Mouse (Mus musculus) embryonic fibroblast, embryonic 13.5 days (primary cell): Measurements from ENCODE around the gene Col27a1. TPM values are rescaled to one million over a fixed set of nuclear protein-coding genes. Genes with fewer than 3 reads are reported as not detected.
A peak's percentile ranks its signal among the peaks of the same experiment; 100 is the strongest.

ENCODE experiments used
- H3K27ac ChIP-seq: 2 replicates; pipeline ENCODE4 v1.5.1; 2012; ENCODE audit warnings: low read length, control low read depth, inconsistent platforms; ENCODE audit not compliant: insufficient read depth
- H3K4me1 ChIP-seq: 2 replicates; pipeline ENCODE4 v1.6.1; 2011; ENCODE audit warnings: low read length; ENCODE audit not compliant: control insufficient read depth, insufficient read depth
- H3K4me3 ChIP-seq: 2 replicates; pipeline ENCODE4 v1.5.1; 2011; ENCODE audit warnings: mild to moderate bottlenecking, control low read depth, low read length; ENCODE audit not compliant: insufficient read depth
- CTCF ChIP-seq: IDR thresholded peaks from 2 replicates; pipeline ENCODE4 v1.5.1; 2011; ENCODE audit warnings: mild to moderate bottlenecking, control low read depth, low read length, moderate library complexity, borderline replicate concordance; ENCODE audit not compliant: insufficient read depth
- POLR2A ChIP-seq: IDR thresholded peaks from 2 replicates; pipeline ENCODE4 v1.6.1; 2011; ENCODE audit warnings: low read depth, mild to moderate bottlenecking, control low read depth, low read length, moderate library complexity
- polyA plus RNA-seq: library from polyadenylated mRNA; stranded (reverse); fragments of >200 nt; gene quantifications from 2 replicates; pipeline ENCODE4 v1.2.4, GENCODE M21; 2011; ENCODE audit warnings: low read depth; ENCODE audit not compliant: missing spikeins, insufficient read length

Gene Col27a1
- polyA plus RNA-seq, 1 experiment, result 18.2 TPM

DNA sequence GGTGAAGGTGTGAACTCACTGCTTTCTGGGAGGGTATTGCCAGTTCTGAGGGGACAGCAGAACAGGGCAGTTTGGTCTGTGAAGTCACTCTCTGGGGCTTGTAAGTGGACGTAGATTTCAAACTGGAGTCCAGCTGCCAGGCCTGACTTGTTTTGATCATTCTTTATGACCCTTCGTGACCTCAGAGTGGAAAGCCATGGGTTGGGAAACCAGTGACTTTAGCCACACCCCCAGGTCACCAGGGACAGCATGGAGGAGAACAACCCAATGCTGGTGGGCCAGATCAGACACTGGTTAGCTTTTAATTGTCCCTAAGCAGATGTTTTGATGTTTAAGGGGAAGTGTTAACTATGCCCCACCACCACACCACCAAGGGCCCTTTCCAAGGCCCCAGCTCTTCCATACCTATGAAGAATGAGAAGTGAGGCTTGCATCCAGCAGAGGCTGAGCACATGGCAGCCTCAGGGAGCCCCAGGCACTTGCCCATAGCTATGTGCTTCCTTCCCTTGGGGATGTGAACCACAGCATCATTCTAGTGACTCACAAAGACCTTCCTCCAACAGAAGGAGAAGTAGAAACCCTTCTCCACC, 143.3 kb downstream of the Col27a1 start:
- Histone ChIP-seq H3K4me3 (no peak overlapping the region), H3K27ac (no peak overlapping the region), H3K4me1 (no peaks in the 10 kb centered on the region)
- no peak for TF ChIP-seq POLR2A
- TF ChIP-seq CTCF, result no peak

- no peaks in the 10 kb centered on the region for H3K4me1 ChIP-seq
- TF ChIP-seq CTCF (no peak), POLR2A (no peak)
- H3K27ac ChIP-seq, result no peak overlapping the region
- H3K4me3 ChIP-seq, result no peak overlapping the region
Observed at GRCm38 (mm10) chr4:63359861-63360260, 146.1 kb downstream of the Col27a1 start.

DNA sequence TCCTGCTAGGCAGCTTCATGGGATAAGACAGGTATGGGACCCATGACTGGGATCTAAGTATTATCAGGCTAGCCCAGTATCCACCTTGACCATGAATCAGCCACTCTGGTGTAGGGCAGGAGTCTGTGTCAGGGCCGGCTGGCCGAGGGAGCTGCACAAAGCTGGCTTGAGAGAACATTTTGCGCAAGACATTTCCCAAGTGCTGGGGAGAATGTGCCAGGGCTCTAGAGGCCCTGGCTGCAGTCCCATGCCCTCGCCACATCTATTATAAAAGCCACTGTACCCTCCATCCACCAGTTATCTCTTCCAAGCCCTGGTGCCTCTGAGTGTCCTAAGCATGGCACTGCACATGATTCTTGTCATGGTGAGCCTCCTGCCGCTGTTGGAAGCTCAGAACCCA, 148.3 kb downstream of the Col27a1 start, which contains the start of gene Orm2:
Orm2 (plus strand) TSS at position 300 of the 400 bp plus-strand sequence.
- Histone ChIP-seq H3K4me3 (no peak within 1 kb of the TSS), H3K27ac (no peak within 1 kb of the TSS), H3K4me1 (no peaks in the 10 kb centered on the region)
- no peak for TF ChIP-seq POLR2A
- TF ChIP-seq CTCF, result no peak

GRCm38 (mm10) chr4:63368577-63368976, 154.8 kb downstream of the Col27a1 start:
- peak; percentile 99 for TF ChIP-seq CTCF
- TF ChIP-seq POLR2A, result no peak
- no peak overlapping the region for H3K4me3 ChIP-seq
- no peaks in the 10 kb centered on the region for H3K4me1 ChIP-seq
- H3K27ac ChIP-seq, result no peak overlapping the region

GRCm38 (mm10) chr4:63370897-63371296, 157.1 kb downstream of the Col27a1 start:
- no peak overlapping the region for H3K4me3 ChIP-seq
- H3K27ac ChIP-seq, result no peak overlapping the region
- TF ChIP-seq CTCF, result no peak
- no peak for TF ChIP-seq POLR2A
- H3K4me1 ChIP-seq, result no peaks in the 10 kb centered on the region

- TF ChIP-seq POLR2A (no peak), CTCF (peak; percentile 14; the same call in 1 of the 2 replicates)
- Histone ChIP-seq H3K4me1 (no peaks in the 10 kb centered on the region), H3K27ac (no peak overlapping the region), H3K4me3 (no peak overlapping the region)
Observed at GRCm38 (mm10) chr4:63371890-63372289, 158.1 kb downstream of the Col27a1 start.

GRCm38 (mm10) chr4:63373404-63373803, 159.6 kb downstream of the Col27a1 start:
- Histone ChIP-seq H3K4me1 (no peaks in the 10 kb centered on the region), H3K27ac (no peak overlapping the region), H3K4me3 (no peak overlapping the region)
- no peak for TF ChIP-seq POLR2A
- no peak for TF ChIP-seq CTCF

DNA sequence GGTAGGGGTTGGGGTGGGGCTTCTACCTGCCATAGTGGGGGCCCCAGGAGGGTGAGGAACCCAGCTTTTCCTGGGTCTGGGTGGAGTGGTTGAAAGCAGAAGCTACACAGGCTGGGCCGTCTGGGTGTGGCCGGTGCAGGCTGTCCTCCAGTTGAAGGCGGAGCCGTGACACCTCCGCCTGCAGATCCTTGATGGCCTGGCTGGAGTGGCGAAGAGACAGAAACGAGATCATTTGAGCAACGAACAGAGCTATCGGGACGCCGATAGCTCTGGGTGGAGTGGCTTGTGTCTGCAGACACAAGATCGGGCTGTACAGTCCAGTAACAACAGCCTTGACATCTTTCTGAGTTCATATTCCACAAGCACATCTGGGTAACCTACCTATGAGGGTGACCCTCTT, 160.5 kb downstream of the Col27a1 start:
- Histone ChIP-seq H3K27ac (no peak overlapping the region), H3K4me3 (no peak overlapping the region), H3K4me1 (no peaks in the 10 kb centered on the region)
- TF ChIP-seq CTCF (no peak), POLR2A (no peak)

GRCm38 (mm10) chr4:63375367-63375766, 161.6 kb downstream of the Col27a1 start:
- H3K4me1 ChIP-seq, result no peaks in the 10 kb centered on the region
- H3K4me3 ChIP-seq, result no peak overlapping the region
- TF ChIP-seq POLR2A, result no peak
- TF ChIP-seq CTCF, result no peak
- H3K27ac ChIP-seq, result no peak overlapping the region

DNA sequence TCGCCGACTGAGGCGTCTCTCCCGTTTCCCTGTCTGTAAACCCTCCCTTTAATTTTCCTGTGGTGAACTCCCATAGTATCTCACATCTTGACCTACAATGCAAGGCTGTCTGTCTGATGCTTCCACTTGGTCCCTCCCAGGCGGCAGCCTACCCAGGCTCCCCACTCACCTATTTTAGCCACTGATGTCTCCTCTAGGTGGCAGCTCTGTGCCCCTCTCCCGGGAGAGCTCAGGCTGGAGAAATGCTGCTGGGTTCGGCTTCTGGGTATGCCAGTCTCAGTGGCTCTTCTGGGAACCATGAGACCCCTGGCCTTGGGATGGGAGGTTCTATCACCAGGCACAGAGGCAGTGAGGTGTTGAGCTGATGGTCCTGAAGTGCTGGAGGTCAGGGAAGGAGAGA, 163.7 kb downstream of the Col27a1 start:
- Histone ChIP-seq H3K4me1 (no peaks in the 10 kb centered on the region), H3K27ac (no peak overlapping the region), H3K4me3 (no peak overlapping the region)
- TF ChIP-seq CTCF (0 out of 2 replicates have a peak, but pooled peaks have one; percentile 29), POLR2A (no peak)
